Mouse (Mus musculus): ENCODE results near the gene Serinc1.
A peak's percentile ranks its signal among the peaks of the same experiment; 100 is the strongest.
"Not testable (repeated sequence)": the region's sequence is repeated elsewhere in the genome, so short reads cannot be mapped to it uniquely, and the experiment has no call there.

Serinc1 gene

GRCm38 (mm10) chr10:57532218-57533101, at the start of gene Serinc1:
Serinc1 (minus strand) TSS chr10:57532530.
- DNase-seq: peak; percentile 98

GRCm38 (mm10) chr10:57576721-57577120, 44.4 kb upstream of the Serinc1 start:
- DNase-seq: no peak

DNA sequence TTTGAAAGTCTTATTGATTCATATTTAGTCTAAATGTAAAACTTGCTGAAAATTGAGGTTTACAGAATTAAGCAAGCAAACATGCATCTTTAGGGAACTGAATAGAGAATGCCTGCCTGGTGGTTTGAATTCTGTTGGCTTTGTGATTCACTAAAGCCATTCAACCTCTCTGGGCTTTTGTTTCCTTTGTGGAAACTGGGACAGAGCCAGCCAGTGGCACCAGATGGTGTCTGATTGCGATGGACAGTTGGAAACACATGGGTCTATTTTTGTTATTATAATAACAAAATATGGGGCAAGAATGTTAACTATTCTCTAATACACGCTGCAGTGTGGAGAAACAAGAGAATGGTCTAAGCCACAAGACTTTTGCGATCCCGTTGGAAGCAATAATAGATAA, 39.8 kb upstream of the Serinc1 start:
- DNase-seq: peak; percentile 56

GRCm38 (mm10) chr10:57571211-57571730, 38.9 kb upstream of the Serinc1 start:
- peak; percentile 64 for DNase-seq

DNA sequence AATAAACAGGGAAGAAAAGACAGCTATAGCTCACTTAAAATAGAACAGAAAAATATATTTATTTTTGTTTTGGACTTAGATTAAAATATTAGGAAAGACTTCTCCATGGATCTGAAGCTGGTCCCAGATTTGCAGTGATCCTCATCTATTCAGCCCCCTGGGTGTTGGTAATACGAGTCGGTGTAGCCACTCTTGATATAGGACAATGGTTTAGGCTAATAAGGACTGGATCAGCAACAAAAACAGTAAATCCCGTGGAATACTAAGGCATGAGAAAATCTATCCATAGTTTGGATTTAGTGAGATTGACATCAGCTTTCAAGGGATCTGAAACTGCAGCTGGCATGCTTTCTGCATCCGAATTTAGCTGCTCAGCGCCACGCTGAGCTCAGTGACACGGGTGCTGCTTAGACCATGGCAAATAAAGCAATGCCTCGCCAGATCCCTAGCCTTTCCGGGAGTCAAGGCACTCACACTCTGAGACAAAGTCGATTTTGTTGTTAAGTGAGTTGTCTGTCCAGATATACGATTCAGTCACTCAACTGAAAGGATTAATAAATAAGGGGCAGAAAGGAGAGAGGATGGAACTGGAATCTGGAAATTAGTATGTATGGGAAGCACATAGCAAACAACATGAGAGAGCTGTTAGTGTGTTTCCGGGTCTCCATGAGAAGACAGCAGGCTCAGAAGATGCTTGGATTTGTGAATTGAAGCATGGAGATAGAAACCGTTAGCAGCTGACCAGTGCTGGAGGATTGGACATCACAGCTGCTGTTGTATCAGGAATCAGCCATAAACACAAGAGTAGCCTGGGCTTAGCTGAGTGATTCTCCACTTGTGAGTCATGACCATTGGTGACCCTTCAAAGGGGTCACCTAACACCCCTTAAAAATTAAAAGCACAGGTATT, 36.9 kb upstream of the Serinc1 start:
- no peak for DNase-seq

- DNase-seq: no peak
Observed at GRCm38 (mm10) chr10:57566221-57566620, 33.9 kb upstream of the Serinc1 start.

GRCm38 (mm10) chr10:57557597-57557996, 25.3 kb upstream of the Serinc1 start:
- DNase-seq: no peak

DNA sequence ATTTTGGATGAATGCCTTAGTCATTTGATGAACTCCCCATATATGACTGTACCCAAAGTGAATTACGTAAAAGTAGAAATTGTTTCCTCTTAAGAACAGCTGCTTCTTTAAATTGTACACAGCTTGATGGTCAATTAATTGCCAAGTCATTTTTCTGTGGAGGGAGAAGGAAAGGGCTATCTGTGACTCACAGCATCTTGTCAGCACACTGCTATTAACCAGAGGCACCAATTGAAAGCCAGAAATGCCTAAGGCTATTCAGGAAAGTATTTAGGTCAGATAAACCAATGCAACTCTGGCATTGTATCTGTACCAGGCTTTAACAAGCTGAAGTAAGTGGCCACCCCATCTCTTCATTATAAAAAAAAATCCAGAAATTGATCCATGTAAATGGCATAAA, 21.4 kb upstream of the Serinc1 start:
- no peak for DNase-seq

- no peak for DNase-seq
Observed at GRCm38 (mm10) chr10:57549631-57550030, 17.3 kb upstream of the Serinc1 start.

DNA sequence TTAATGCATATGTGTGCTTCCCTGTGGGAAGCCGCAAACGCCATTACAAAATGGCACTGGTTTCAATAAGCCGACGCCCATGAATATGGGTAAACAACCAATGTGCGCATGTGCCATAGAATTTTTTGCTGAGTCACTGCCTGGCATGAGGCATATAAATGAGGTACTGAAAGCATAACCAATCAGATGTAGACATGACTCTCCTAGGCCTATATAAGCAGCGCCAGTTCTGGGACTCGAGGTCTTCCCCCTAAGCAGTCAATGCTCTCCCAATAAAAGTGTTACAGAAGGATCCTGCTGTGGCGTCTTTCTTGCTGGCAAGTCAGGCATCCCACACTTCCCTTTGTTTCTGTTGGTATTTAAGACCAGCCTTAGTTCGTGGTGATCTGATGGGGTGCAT, 11.6 kb upstream of the Serinc1 start:
- not testable (repeated sequence) for DNase-seq

GRCm38 (mm10) chr10:57531616-57532217, 613 bp downstream of the Serinc1 start:
- DNase-seq: no peak

- DNase-seq: no peak
Observed at GRCm38 (mm10) chr10:57531076-57531475, 1.3 kb downstream of the Serinc1 start.

GRCm38 (mm10) chr10:57526469-57526868, 5.9 kb downstream of the Serinc1 start:
- no peak for DNase-seq

DNA sequence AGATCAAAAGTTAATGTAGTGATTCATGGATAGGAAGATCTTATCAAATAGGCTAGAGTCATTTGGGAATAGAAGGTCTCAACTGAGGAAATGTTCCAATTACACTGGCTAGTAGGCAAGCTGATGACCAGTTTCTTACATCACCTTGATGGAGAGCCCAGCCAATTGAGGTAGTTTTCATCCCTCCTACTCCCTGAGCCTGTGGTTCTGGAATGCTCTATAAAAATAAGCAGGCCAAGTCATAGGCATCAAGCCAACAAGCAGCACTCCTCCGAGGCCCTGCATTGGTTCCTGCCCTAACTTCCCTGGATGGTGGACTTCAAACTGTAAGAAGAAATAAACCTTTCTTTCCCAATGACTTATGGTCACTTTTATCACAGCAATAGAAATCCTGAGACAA, 17.1 kb downstream of the Serinc1 start:
- no peak for DNase-seq

- DNase-seq: no peak
Observed at GRCm38 (mm10) chr10:57514616-57515015, 17.7 kb downstream of the Serinc1 start.

DNA sequence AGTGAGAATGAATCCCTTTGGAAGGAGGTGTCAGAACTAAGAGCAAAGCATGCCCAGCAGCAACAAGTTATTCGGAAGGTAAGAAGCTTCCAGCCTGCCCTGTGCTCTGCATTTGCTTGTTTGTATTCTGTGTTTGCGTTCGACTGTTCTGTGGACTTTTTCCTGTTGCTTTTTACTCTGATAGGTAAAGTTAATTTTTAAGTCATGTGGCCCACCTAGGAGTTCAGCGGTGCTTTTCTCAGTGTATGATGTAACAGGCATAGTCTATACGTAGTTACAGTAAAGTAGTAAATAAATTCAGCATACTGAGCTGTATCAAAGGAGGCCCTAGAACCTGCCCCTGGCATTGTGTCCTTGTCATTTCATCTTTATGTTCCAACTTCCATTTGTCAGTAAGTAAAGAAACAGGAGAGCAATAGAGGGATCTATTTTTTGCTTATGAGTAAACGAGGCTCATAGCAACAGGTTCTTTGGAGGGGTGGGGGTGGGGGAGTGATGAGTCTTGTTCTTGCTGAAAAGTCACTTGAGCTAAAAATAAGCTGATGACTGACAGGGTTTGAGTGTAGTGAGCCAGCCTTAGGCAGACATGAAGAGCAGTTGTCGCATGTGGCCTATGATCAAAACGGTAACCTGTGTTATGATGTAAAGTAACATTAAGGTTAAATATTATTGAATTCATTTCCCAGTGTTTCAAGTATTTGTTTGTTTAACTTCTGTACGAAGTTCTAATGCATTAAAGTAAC, 32.7 kb downstream of the Serinc1 start:
- no peak for DNase-seq

DNA sequence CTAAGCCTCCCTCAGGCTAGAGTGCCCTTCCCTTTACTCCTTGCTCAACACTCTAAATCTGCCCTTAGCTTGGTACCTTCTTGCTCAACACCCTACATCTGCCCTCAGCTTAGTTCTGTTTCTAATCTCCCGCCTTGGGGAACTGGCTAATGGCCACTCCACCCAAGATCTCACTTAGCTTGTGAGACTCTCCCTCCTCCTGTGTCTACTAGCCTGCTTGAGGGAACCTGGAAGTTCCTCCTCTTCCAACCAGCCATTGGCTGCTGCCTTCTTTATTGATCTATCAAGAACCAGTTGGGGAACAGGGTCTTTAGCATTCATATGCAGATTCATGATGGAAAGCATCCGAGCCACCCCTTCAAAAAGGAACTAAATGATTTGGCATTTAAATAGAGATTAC, 40.3 kb downstream of the Serinc1 start:
- no peak for DNase-seq

- no peak for DNase-seq
Observed at GRCm38 (mm10) chr10:57488591-57488990, 43.7 kb downstream of the Serinc1 start.

DNA sequence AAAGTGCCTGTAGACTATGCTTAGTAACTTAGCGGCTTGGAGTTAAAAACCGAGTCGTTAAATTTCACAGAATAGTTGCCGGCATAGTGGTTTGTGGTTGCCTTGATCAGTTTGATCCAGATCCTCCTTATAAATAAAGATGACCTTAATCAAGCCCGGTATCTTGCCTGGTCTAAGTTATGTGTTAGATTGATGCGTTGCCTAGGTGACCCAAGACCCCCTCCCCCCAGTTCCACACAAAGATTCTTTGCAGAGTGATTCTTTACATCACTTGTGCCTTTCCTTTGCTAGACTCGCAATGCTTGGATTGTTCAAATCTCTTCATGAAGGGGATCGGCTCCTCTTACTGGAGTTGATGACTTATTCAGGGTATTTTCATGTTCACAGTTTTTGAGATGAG, 45.1 kb downstream of the Serinc1 start:
- DNase-seq: peak; percentile 85

DNA sequence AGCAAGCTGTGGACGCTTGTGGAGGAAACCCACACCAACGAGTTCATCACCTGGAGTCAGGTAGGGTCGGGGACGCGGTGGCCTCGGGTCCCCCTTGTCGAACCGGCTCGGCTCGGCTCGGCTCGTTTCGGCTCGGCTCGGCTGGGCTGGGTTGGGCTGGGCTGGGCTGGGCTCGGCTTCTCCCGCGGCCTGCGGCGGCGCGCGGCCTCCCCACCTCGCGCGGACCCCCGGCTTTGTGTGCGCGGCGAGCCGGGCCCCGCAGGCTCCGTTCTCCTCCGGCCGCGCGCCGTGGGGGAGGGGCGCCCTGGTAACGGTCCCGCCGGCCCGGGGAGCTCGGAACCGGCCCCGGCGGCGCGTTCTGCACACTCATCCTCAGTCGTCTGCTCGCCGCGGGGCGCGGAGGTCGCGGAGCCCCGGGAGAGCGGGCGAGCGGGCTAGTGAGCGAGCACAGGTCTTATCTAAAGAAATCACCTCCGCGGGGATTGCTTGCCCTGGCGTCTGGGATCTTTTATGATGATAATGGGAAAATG, 45.7 kb downstream of the Serinc1 start:
- peak; percentile 80 for DNase-seq

- peak; percentile 99 for DNase-seq
Observed at GRCm38 (mm10) chr10:57485908-57486541, 46.3 kb downstream of the Serinc1 start, which contains the start of gene Hsf2. Hsf2 (plus strand) TSS chr10:57486385.

Data from embryo, embryonic 11 days (tissue).